Mouse (Mus musculus): Measurements from ENCODE around the gene Atf2. TPM values are rescaled to one million over a fixed set of nuclear protein-coding genes. Genes with fewer than 3 reads are reported as not detected.
"Not testable (repeated sequence)": the region's sequence is repeated elsewhere in the genome, so short reads cannot be mapped to it uniquely, and the experiment has no call there.

Atf2 gene
- polyA plus RNA-seq, 1 experiment from 2014 or later: 42.6 TPM

- Histone ChIP-seq H3K36me3 (ENCODE audit: control insufficient read depth, insufficient read depth, low read length) (no peaks in the 10 kb centered on the region), H3K27me3 (ENCODE audit: control insufficient read depth, insufficient read depth, low read length) (no peaks in the 10 kb centered on the region), H3K9me3 (ENCODE audit: control insufficient read depth, low read length) (no peaks in the 10 kb centered on the region), H3K9ac (ENCODE audit: low read length) (no peak overlapping the region), H3K4me1 (ENCODE audit: control insufficient read depth in 2 of 2, insufficient read depth in 2 of 2, low read length in 2 of 2) (0 out of 4 replicates have a peak, but pooled peaks cover 0 to 2% of the 10 kb centered on the region in 2 experiments), H3K4me3 (ENCODE audit: control insufficient read depth in 1 of 2, insufficient read depth in 1 of 2, low read depth in 1 of 2, low read length in 2 of 2) (no peak overlapping the region), H3K27ac (replicated peaks in 1 of 2; ENCODE audit: control insufficient read depth in 1 of 2, insufficient read depth in 1 of 2, low read depth in 2 of 2, low read length in 2 of 2) (no peak overlapping the region), H3K4me2 (ENCODE audit: low read length) (no peak overlapping the region)
- WGBS: 17% methylated on average over 5 of the region's 5 CpGs
- ATAC-seq (ENCODE audit: insufficient number of reproducible peaks, insufficient read depth, low FRiP score, low read depth): no peak
Measured at GRCm38 (mm10) chr2:73925089-73925488, 32.6 kb upstream of the Atf2 start.

- no peak for ATAC-seq (ENCODE audit: insufficient number of reproducible peaks, insufficient read depth, low FRiP score, low read depth)
- Histone ChIP-seq H3K36me3 (ENCODE audit: control insufficient read depth, insufficient read depth, low read length) (no peaks in the 10 kb centered on the region), H3K27ac (replicated peaks in 1 of 2; ENCODE audit: control insufficient read depth in 1 of 2, insufficient read depth in 1 of 2, low read depth in 2 of 2, low read length in 2 of 2) (no peak overlapping the region), H3K4me3 (ENCODE audit: control insufficient read depth in 1 of 2, insufficient read depth in 1 of 2, low read depth in 1 of 2, low read length in 2 of 2) (no peak overlapping the region), H3K9me3 (ENCODE audit: control insufficient read depth, low read length) (no peaks in the 10 kb centered on the region), H3K4me1 (ENCODE audit: control insufficient read depth in 2 of 2, insufficient read depth in 2 of 2, low read length in 2 of 2) (0 out of 4 replicates have a peak, but pooled peaks cover 0 to 2% of the 10 kb centered on the region in 2 experiments), H3K9ac (ENCODE audit: low read length) (no peak overlapping the region), H3K4me2 (ENCODE audit: low read length) (no peak overlapping the region), H3K27me3 (ENCODE audit: control insufficient read depth, insufficient read depth, low read length) (no peaks in the 10 kb centered on the region)
- WGBS: 71% methylated on average over 7 of the region's 7 CpGs
Measured at GRCm38 (mm10) chr2:73919642-73920041, 27.2 kb upstream of the Atf2 start.

DNA sequence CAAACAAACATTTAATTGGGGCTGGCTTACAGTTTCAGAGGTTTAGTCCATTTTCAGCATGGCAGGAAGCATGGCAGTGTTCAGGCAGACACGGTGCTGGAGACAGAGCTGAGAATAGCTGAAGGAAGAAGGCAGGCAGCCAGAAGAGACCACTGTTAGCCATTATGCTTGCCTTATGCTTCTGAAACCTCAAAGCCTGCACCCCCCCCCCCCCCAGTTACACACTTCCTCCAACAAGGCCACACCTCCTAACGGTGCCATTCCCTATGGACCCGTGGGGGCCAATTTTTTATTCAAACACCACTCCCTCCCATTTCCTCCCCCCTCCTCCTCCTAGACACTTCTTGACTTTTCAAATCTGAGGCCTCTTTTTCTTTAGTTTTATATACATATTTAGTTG lies 19.8 kb upstream of the Atf2 start:
- Histone ChIP-seq H3K4me2 (ENCODE audit: low read length) (no peak overlapping the region), H3K36me3 (ENCODE audit: control insufficient read depth, insufficient read depth, low read length) (peaks cover 29% of the 10 kb centered on the region), H3K4me1 (ENCODE audit: control insufficient read depth in 2 of 2, insufficient read depth in 2 of 2, low read length in 2 of 2) (peaks cover 0 to 10% of the 10 kb centered on the region in 2 experiments; a peak in 3 of 4 replicates), H3K27me3 (ENCODE audit: control insufficient read depth, insufficient read depth, low read length) (no peaks in the 10 kb centered on the region), H3K9ac (ENCODE audit: low read length) (no peak overlapping the region), H3K9me3 (ENCODE audit: control insufficient read depth, low read length) (no peaks in the 10 kb centered on the region), H3K27ac (replicated peaks in 1 of 2; ENCODE audit: control insufficient read depth in 1 of 2, insufficient read depth in 1 of 2, low read depth in 2 of 2, low read length in 2 of 2) (no peak overlapping the region), H3K4me3 (ENCODE audit: control insufficient read depth in 1 of 2, insufficient read depth in 1 of 2, low read depth in 1 of 2, low read length in 2 of 2) (no peak overlapping the region)
- ATAC-seq (ENCODE audit: insufficient number of reproducible peaks, insufficient read depth, low FRiP score, low read depth): no peak
- 64% methylated on average over 3 of the region's 3 CpGs for WGBS

GRCm38 (mm10) chr2:73911175-73911700 lies 18.8 kb upstream of the Atf2 start, which contains the start of gene Atp5g3:
Gene Atp5g3, minus strand, starts transcription at chr2:73911326.
- Histone ChIP-seq H3K4me2 (ENCODE audit: low read length) (peak within 1 kb of the TSS; percentile 69), H3K36me3 (ENCODE audit: control insufficient read depth, insufficient read depth, low read length) (peaks cover 39% of the 10 kb centered on the region), H3K9ac (ENCODE audit: low read length) (peak within 1 kb of the TSS; percentile 100), H3K27ac (replicated peaks in 1 of 2; ENCODE audit: control insufficient read depth in 1 of 2, insufficient read depth in 1 of 2, low read depth in 2 of 2, low read length in 2 of 2) (peak within 1 kb of the TSS; percentile 95 to 96), H3K4me3 (ENCODE audit: control insufficient read depth in 1 of 2, insufficient read depth in 1 of 2, low read depth in 1 of 2, low read length in 2 of 2) (peak within 1 kb of the TSS; percentile 83 to 100), H3K4me1 (ENCODE audit: control insufficient read depth in 2 of 2, insufficient read depth in 2 of 2, low read length in 2 of 2) (peaks cover 0 to 10% of the 10 kb centered on the region in 2 experiments; a peak in 3 of 4 replicates), H3K27me3 (ENCODE audit: control insufficient read depth, insufficient read depth, low read length) (no peaks in the 10 kb centered on the region), H3K9me3 (ENCODE audit: control insufficient read depth, low read length) (no peaks in the 10 kb centered on the region)
- ATAC-seq (ENCODE audit: insufficient number of reproducible peaks, insufficient read depth, low FRiP score, low read depth): peak; percentile 84
- under 1% methylated on average over 38 of the region's 38 CpGs for WGBS

GRCm38 (mm10) chr2:73910571-73911174 lies 18.2 kb upstream of the Atf2 start:
- peaks cover 0 to 10% of the 10 kb centered on the region in 2 experiments; a peak in 3 of 4 replicates for H3K4me1 ChIP-seq (ENCODE audit: control insufficient read depth in 2 of 2, insufficient read depth in 2 of 2, low read length in 2 of 2)
- H3K9me3 ChIP-seq (ENCODE audit: control insufficient read depth, low read length): no peaks in the 10 kb centered on the region
- H3K27ac ChIP-seq (replicated peaks in 1 of 2; ENCODE audit: control insufficient read depth in 1 of 2, insufficient read depth in 1 of 2, low read depth in 2 of 2, low read length in 2 of 2): peak overlapping the region; percentile 93 to 96
- under 1% methylated on average over 43 of the region's 50 CpGs for WGBS
- H3K4me2 ChIP-seq (ENCODE audit: low read length): peak overlapping the region; percentile 69
- H3K36me3 ChIP-seq (ENCODE audit: control insufficient read depth, insufficient read depth, low read length): peaks cover 42% of the 10 kb centered on the region
- H3K9ac ChIP-seq (ENCODE audit: low read length): peak overlapping the region; percentile 100
- H3K4me3 ChIP-seq (ENCODE audit: control insufficient read depth in 1 of 2, insufficient read depth in 1 of 2, low read depth in 1 of 2, low read length in 2 of 2): peak overlapping the region; percentile 83 to 100
- peak; percentile 31 for ATAC-seq (ENCODE audit: insufficient number of reproducible peaks, insufficient read depth, low FRiP score, low read depth)
- no peaks in the 10 kb centered on the region for H3K27me3 ChIP-seq (ENCODE audit: control insufficient read depth, insufficient read depth, low read length)

DNA sequence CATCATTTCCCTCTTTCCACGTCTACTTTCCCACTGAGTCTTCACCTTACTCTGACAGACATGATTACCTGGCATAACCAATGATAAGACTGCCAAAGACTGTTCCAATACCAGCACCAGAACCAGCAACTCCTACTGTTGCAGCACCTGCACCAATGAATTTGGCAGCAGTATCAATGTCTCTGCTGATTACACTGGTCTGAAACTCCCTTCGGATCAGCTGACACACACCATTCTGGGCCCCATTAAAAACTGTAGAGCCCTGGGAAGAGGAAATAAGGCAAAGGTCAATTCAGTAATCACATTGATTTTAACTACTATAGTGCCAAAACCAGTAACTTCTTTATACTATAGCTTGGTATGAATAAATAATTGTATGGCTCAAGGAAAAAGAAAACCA lies 16.7 kb upstream of the Atf2 start:
- Histone ChIP-seq H3K4me2 (ENCODE audit: low read length) (peak overlapping the region; percentile 69), H3K9ac (ENCODE audit: low read length) (peak overlapping the region; percentile 45)

GRCm38 (mm10) chr2:73904679-73905078 lies 12.2 kb upstream of the Atf2 start:
- H3K9me3 ChIP-seq (ENCODE audit: control insufficient read depth, low read length); H3K27ac ChIP-seq (replicated peaks in 1 of 2; ENCODE audit: control insufficient read depth in 1 of 2, insufficient read depth in 1 of 2, low read depth in 2 of 2, low read length in 2 of 2); ATAC-seq (ENCODE audit: insufficient number of reproducible peaks, insufficient read depth, low FRiP score, low read depth); H3K27me3 ChIP-seq (ENCODE audit: control insufficient read depth, insufficient read depth, low read length); H3K4me1 ChIP-seq (ENCODE audit: control insufficient read depth in 2 of 2, insufficient read depth in 2 of 2, low read length in 2 of 2); H3K4me3 ChIP-seq (ENCODE audit: control insufficient read depth in 1 of 2, insufficient read depth in 1 of 2, low read depth in 1 of 2, low read length in 2 of 2); H3K9ac ChIP-seq (ENCODE audit: low read length); H3K4me2 ChIP-seq (ENCODE audit: low read length): not testable (repeated sequence)
- H3K36me3 ChIP-seq (ENCODE audit: control insufficient read depth, insufficient read depth, low read length): peaks cover 59% of the 10 kb centered on the region

More for the DNA sequence above, 16.7 kb upstream of the Atf2 start:
- peaks cover 0 to 10% of the 10 kb centered on the region in 2 experiments; a peak in 3 of 4 replicates for H3K4me1 ChIP-seq (ENCODE audit: control insufficient read depth in 2 of 2, insufficient read depth in 2 of 2, low read length in 2 of 2)
- H3K27ac ChIP-seq (replicated peaks in 1 of 2; ENCODE audit: control insufficient read depth in 1 of 2, insufficient read depth in 1 of 2, low read depth in 2 of 2, low read length in 2 of 2): no peak overlapping the region
- no peaks in the 10 kb centered on the region for H3K27me3 ChIP-seq (ENCODE audit: control insufficient read depth, insufficient read depth, low read length)
- peaks cover 53% of the 10 kb centered on the region for H3K36me3 ChIP-seq (ENCODE audit: control insufficient read depth, insufficient read depth, low read length)
- peak overlapping the region in 1 of 2 experiments; percentile 17; a peak in 2 of 4 replicates for H3K4me3 ChIP-seq (ENCODE audit: control insufficient read depth in 1 of 2, insufficient read depth in 1 of 2, low read depth in 1 of 2, low read length in 2 of 2)
- H3K9me3 ChIP-seq (ENCODE audit: control insufficient read depth, low read length): no peaks in the 10 kb centered on the region
- no peak for ATAC-seq (ENCODE audit: insufficient number of reproducible peaks, insufficient read depth, low FRiP score, low read depth)
- 80% methylated on average over 2 of the region's 2 CpGs for WGBS

Measured in heart, embryonic 14.5 days (tissue).